Mouse (Mus musculus) neural tube, embryonic 15.5 days (tissue): ENCODE results near the gene Axin1. TPM values are rescaled to one million over a fixed set of nuclear protein-coding genes. Genes with fewer than 3 reads are reported as not detected.

Source experiments
- ATAC-seq: fragments of 200-750 bp; cut with Nextera tagmentation; 2 replicates; pipeline ENCODE4 v1.8.0; 2017; ENCODE audit warnings: mild to moderate bottlenecking, moderate TSS enrichment, moderate library complexity; ENCODE audit not compliant: low FRiP score
- H3K27ac ChIP-seq: fragments of 300-500 bp; sonication (generic); replicated peaks from 2 replicates; pipeline ENCODE4 v1.5.1; 2015; ENCODE audit warnings: mild to moderate bottlenecking, inconsistent platforms
- H3K27me3 ChIP-seq: fragments of 300-500 bp; sonication (generic); replicated peaks from 2 replicates; pipeline ENCODE4 v1.6.1; 2015; ENCODE audit warnings: inconsistent platforms
- H3K36me3 ChIP-seq: fragments of 300-500 bp; sonication (generic); 2 replicates; pipeline ENCODE4 v1.6.1; 2015; ENCODE audit warnings: inconsistent platforms
- H3K4me1 ChIP-seq: fragments of 300-500 bp; sonication (generic); 2 replicates; pipeline ENCODE4 v1.6.1; 2015; ENCODE audit warnings: inconsistent platforms
- H3K4me2 ChIP-seq: fragments of 300-500 bp; sonication (generic); 2 replicates; pipeline ENCODE4 v1.6.1; 2015; ENCODE audit warnings: inconsistent platforms, mild to moderate bottlenecking, moderate library complexity
- H3K4me3 ChIP-seq: fragments of 300-500 bp; sonication (generic); replicated peaks from 2 replicates; pipeline ENCODE4 v1.5.1; 2015; ENCODE audit warnings: mild to moderate bottlenecking, inconsistent platforms
- H3K9ac ChIP-seq: fragments of 300-500 bp; sonication (generic); replicated peaks from 2 replicates; pipeline ENCODE4 v1.6.1; 2015; ENCODE audit warnings: mild to moderate bottlenecking, inconsistent platforms
- H3K9me3 ChIP-seq: fragments of 300-500 bp; sonication (generic); replicated peaks from 2 replicates; pipeline ENCODE4 v1.6.1; 2016; ENCODE audit warnings: inconsistent platforms
- WGBS: fragments of 180-500 bp; shearing (Covaris S2); methylation state at CpG from one replicate; pipeline ENCODE4 v1.1.7; 2015; ENCODE audit warnings: mixed read lengths; 5-methylcytosine and 5-hydroxymethylcytosine counted together
- polyA plus RNA-seq: library from polyadenylated mRNA; unstranded; fragments of >200 nt; fragmentation: Nextera tagmentation; extraction: Ambion mirVana; gene quantifications from 2 replicates; pipeline ENCODE4 v1.2.1, GENCODE M21; 2015

Gene Axin1
- polyA plus RNA-seq, 1 experiment from 2014 or later: 13.1 TPM

DNA sequence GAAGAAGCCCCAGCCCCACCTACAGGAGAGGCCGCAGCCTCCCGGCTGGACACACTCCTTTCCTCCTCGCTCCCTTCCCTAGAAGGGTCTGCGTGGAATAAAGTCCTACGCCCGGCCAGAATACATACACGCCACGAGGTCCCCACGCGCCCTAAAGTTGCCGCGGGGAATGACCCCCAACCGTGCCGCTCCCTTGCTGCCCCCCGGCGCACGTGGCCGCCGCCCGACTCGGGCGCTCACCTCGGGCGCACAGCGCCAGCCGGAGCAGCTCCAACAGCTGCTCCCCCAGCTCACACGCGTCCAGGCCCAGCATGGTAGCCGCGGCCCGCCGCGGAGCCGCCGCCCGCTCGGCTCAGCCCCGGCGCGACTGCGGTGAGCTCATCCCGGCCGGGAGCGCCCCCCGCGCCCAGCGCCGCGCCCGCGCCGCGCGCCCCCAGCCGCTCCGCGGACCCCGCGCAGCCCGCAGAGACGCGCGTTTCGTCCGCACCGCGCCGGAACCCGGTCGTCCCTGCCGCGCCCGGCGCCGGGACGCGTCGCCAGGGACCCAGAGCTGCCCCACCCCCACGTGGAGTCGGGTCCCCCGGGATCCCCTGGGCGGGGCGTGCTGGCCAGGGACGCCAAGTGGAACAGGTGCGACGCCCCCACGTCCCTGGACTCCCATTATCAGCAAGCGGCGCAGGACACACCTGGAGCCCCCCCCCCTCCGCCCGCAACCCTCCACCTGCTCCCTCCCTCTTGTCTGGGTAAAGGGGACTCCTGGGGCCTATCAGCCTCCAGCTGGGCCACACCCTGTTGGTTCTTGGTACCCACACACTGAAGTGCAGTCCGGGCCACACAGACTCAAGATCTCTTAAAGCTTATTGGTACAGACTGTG lies 62.6 kb downstream of the Axin1 start:
- Histone ChIP-seq H3K4me3 (peak overlapping the region; percentile 62), H3K9ac (peak overlapping the region; percentile 79), H3K9me3 (no peaks in the 10 kb centered on the region), H3K4me2 (peak overlapping the region; percentile 96), H3K36me3 (peaks cover 20% of the 10 kb centered on the region), H3K4me1 (peaks cover 36% of the 10 kb centered on the region), H3K27me3 (peaks cover 68% of the 10 kb centered on the region), H3K27ac (peak overlapping the region; percentile 9; the same call in 1 of the 2 replicates)
- ATAC-seq: peak; percentile 77
- WGBS: under 1% methylated on average over 74 of the region's 92 CpGs

DNA sequence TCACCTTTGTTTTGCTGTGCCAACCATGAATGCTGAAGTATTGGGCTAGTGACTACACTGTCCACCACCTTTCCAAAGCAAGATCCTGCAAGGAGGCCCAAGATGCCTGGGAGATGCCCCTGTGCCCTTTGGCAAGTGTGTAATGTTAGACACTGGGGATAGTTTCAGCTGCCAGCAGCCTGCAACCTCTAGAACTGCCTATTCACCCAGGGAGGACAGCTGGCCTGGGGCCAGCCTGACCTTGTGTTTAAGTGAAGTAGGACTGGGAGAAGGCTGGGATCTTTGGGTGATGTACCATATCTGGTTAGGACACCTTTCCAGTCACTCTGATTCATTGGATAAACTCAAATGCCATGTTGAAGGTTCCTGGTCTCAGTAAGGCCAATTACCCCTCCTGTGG lies 63.5 kb downstream of the Axin1 start:
- Histone ChIP-seq H3K9me3 (no peaks in the 10 kb centered on the region), H3K9ac (no peak overlapping the region), H3K27me3 (peaks cover 68% of the 10 kb centered on the region), H3K4me3 (peak overlapping the region; percentile 62; the same call in 1 of the 2 replicates), H3K4me2 (peak overlapping the region; percentile 96), H3K4me1 (peaks cover 36% of the 10 kb centered on the region), H3K36me3 (peaks cover 10% of the 10 kb centered on the region), H3K27ac (no peak overlapping the region)
- ATAC-seq: no peak

DNA sequence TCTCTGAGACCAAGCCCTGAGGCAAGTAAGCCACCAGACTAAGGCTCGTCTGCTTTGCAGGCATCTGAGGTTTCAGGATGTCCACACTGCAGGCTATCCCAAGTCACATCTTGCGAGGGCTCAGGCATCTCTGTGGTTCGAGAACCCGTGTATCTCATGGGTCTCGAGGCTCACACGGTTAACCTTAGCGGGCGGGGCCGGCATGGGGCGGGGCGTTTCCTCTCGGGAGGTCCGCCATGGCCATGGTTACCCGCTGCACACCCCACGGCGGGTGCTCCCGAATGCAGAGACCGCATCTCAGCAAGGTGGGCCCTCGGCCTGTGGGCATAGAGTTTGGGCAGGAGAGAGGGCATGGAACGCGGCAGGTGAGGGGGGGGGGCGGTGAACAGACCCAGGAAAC lies 64.2 kb downstream of the Axin1 start, which contains the start of gene Rgs11:
TSS of gene Rgs11 (plus strand) at position 215 of the 400 bp plus-strand sequence.
- no peaks in the 10 kb centered on the region for H3K9me3 ChIP-seq
- H3K36me3 ChIP-seq: peaks cover 3% of the 10 kb centered on the region
- peaks cover 68% of the 10 kb centered on the region for H3K27me3 ChIP-seq
- H3K4me1 ChIP-seq: peaks cover 36% of the 10 kb centered on the region
- H3K9ac ChIP-seq: peak within 1 kb of the TSS; percentile 48
- ATAC-seq: no peak
- peak within 1 kb of the TSS; percentile 62 for H3K4me3 ChIP-seq
- WGBS: 1% methylated on average over 20 of the region's 22 CpGs
- H3K27ac ChIP-seq: no peak within 1 kb of the TSS
- H3K4me2 ChIP-seq: peak within 1 kb of the TSS; percentile 96

DNA sequence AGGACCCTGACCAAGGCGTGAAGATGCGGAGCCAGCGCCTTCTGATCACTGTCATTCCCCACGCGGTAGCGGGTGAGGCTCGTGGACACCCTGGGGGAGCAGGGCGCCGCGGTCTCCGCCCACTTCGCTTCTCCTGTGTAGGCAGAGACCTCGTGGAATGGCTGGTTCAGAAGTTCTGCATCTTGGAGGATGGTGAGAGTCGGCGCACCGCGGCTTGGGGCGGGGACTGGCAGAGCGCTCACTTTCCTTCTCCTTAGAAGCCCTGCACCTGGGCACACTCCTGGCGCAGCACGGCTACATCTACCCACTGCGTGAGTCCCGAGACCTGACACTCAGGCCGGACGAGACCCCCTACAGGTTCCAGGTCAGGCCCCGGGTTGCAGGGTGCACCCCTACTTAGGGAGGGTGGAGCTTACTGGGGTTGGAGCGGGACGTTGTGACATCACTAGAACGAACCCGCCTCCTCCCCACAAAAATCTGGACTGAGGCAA lies 64.9 kb downstream of the Axin1 start:
- no peaks in the 10 kb centered on the region for H3K36me3 ChIP-seq
- ATAC-seq: peak; percentile 29; the same call in 1 of the 2 replicates
- H3K4me1 ChIP-seq: peaks cover 36% of the 10 kb centered on the region
- peak overlapping the region; percentile 48 for H3K9ac ChIP-seq
- peak overlapping the region; percentile 95 for H3K4me2 ChIP-seq
- H3K27me3 ChIP-seq: peaks cover 68% of the 10 kb centered on the region
- under 1% methylated on average over 30 of the region's 30 CpGs for WGBS
- no peaks in the 10 kb centered on the region for H3K9me3 ChIP-seq
- peak overlapping the region; percentile 49 for H3K4me3 ChIP-seq
- no peak overlapping the region for H3K27ac ChIP-seq

DNA sequence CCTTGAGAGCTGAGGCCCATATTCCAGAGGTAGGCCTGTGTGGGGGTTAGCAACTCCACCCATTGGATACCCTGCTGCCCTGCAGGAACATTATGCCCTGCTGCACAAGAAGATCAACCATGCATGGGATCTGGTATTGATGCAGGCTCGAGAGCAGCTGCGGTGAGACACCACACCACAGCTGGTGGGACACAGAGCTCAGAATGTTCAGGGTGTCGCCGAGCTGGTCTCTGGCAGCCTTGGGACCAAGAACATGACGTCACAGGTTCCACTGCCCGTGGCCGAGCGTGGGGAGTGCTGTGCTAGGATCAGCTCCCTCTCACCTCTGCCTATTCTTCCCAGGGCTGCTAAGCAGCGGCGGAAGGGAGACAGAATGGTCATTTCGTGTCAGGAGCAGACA lies 66.3 kb downstream of the Axin1 start:
- peaks cover 57% of the 10 kb centered on the region for H3K27me3 ChIP-seq
- H3K4me1 ChIP-seq: peaks cover 35% of the 10 kb centered on the region
- ATAC-seq: no peak
- H3K27ac ChIP-seq: no peak overlapping the region
- no peaks in the 10 kb centered on the region for H3K36me3 ChIP-seq
- no peak overlapping the region for H3K4me2 ChIP-seq
- no peak overlapping the region for H3K4me3 ChIP-seq
- H3K9ac ChIP-seq: no peak overlapping the region
- 28% methylated on average over 11 of the region's 11 CpGs for WGBS
- no peaks in the 10 kb centered on the region for H3K9me3 ChIP-seq

DNA sequence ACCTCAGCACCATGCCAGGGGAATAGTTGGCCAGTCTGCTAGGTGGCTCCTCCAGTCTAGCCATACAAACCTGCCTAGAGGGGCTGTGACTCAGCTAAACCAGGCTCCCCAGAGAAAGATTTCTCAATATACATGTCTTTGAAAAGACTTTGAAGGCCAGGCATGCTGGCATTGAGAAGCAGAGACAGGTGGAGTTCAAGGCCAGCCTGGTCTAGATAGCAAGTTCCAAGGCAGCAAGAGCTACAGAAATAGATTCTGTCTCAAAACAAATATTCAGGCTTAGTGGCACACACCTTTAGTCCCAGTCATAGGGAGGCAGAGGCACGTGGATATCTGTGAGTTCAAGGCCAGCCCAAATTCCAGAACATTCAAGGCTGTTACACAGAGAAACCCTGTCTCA lies 67.9 kb downstream of the Axin1 start:
- Histone ChIP-seq H3K36me3 (no peaks in the 10 kb centered on the region), H3K4me1 (peaks cover 21% of the 10 kb centered on the region), H3K9ac (no peak overlapping the region), H3K4me2 (no peak overlapping the region), H3K4me3 (no peak overlapping the region), H3K9me3 (no peaks in the 10 kb centered on the region), H3K27ac (no peak overlapping the region), H3K27me3 (peaks cover 45% of the 10 kb centered on the region)
- WGBS: 64% methylated on average over 1 of the region's 1 CpGs
- ATAC-seq: no peak

DNA sequence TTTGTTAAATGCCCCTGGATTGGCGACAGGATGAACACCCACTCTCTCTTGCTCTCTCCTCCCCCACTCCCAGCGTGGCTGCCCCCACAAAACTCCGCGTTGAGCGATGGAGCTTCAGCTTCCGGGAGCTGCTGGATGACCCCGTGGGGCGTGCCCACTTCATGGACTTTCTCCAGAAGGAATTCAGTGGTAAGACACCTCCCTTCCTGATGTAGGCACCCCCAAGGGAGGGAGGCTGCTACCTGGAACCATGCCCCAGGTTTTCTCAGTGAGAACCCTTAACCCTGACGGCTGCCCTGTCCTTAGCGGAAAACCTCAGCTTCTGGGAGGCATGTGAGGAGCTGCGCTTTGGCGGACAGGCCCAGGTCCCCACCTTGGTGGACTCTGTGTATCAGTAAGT lies 69.2 kb downstream of the Axin1 start, which contains the start of gene Arhgdig:
TSS of gene Arhgdig (minus strand) at position 101 of the 400 bp plus-strand sequence.
- WGBS: 91% methylated on average over 12 of the region's 12 CpGs
- no peak within 1 kb of the TSS for H3K4me3 ChIP-seq
- H3K9ac ChIP-seq: no peak within 1 kb of the TSS
- ATAC-seq: no peak
- H3K4me1 ChIP-seq: peaks cover 12% of the 10 kb centered on the region
- H3K36me3 ChIP-seq: peaks cover 4% of the 10 kb centered on the region; the same call in 1 of the 2 replicates
- no peaks in the 10 kb centered on the region for H3K9me3 ChIP-seq
- H3K27me3 ChIP-seq: peaks cover 32% of the 10 kb centered on the region
- no peak within 1 kb of the TSS for H3K27ac ChIP-seq
- no peak within 1 kb of the TSS for H3K4me2 ChIP-seq

DNA sequence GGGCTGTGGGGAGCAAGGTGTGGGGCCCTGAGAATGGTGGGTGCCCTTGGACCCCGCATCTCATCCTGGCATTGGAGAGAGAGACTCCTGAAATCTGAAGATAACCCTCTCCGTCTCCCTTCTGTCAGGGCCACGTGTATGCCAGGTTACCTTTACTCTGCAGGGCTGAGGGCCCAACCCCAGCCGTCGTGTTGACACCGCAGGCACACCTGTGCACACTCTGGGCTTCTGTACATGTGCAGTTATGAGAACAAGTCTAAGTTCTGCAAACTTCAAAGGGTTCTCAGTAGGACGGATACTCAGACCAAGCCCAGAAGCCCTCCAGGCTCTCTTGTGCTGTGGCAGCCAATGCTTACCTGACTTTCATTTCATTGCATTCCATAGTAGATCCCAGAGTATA lies 73.8 kb downstream of the Axin1 start:
- Histone ChIP-seq H3K4me3 (no peak overlapping the region), H3K36me3 (peaks cover 40% of the 10 kb centered on the region), H3K27me3 (no peaks in the 10 kb centered on the region; the same call in 1 of the 2 replicates), H3K9me3 (no peaks in the 10 kb centered on the region), H3K27ac (no peak overlapping the region), H3K9ac (no peak overlapping the region), H3K4me1 (no peaks in the 10 kb centered on the region), H3K4me2 (no peak overlapping the region)
- no peak for ATAC-seq
- WGBS: 96% methylated on average over 7 of the region's 7 CpGs

DNA sequence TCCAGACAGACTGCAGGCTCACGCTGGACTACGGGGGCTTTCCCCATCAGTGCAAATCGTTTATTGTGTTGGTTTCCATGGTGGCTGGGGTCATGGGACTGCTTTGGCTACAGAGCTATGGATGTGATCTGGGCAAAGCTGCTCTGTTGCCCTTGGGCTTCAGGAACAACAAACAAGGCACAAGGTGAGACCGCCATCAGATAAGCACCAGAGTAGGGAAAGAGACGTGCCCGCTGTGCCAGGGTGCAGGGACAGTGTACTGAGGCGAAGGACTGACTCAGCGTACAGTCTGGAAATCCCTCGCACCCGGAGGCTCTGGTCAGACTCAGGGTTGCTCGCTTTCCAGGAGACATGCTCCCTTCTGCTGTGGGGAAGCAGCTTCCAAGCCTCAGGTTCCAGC lies 74.2 kb downstream of the Axin1 start:
- Histone ChIP-seq H3K27ac (no peak overlapping the region), H3K27me3 (no peaks in the 10 kb centered on the region), H3K4me3 (no peak overlapping the region), H3K9me3 (no peaks in the 10 kb centered on the region), H3K4me1 (no peaks in the 10 kb centered on the region), H3K9ac (no peak overlapping the region), H3K4me2 (no peak overlapping the region), H3K36me3 (peaks cover 44% of the 10 kb centered on the region)
- no peak for ATAC-seq
- WGBS: 90% methylated on average over 11 of the region's 11 CpGs

DNA sequence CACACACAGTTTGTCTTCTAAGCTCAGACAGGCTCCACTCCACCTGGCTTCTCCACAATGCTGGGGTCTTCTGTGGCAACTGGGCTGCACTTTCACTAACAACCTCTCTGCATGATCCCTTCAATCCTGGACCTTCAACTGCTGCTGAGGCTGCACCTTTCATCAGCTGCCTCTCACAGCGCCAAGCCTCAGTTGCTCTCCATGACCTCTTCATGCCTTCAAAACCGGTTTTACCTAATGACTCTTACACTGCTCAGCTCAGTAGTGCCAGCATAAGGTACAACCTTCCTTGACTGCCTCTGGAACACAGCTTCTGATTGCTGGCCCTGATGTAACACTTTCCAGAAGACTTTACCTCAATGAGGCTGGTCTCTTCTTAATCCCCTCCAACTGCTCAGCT lies 83.0 kb downstream of the Axin1 start:
- Histone ChIP-seq H3K9ac (no peak overlapping the region), H3K4me1 (no peaks in the 10 kb centered on the region), H3K9me3 (no peaks in the 10 kb centered on the region), H3K36me3 (peaks cover 34% of the 10 kb centered on the region), H3K4me2 (no peak overlapping the region), H3K27me3 (no peaks in the 10 kb centered on the region), H3K4me3 (no peak overlapping the region), H3K27ac (no peak overlapping the region)
- 88% methylated on average over 2 of the region's 2 CpGs for WGBS
- no peak for ATAC-seq

DNA sequence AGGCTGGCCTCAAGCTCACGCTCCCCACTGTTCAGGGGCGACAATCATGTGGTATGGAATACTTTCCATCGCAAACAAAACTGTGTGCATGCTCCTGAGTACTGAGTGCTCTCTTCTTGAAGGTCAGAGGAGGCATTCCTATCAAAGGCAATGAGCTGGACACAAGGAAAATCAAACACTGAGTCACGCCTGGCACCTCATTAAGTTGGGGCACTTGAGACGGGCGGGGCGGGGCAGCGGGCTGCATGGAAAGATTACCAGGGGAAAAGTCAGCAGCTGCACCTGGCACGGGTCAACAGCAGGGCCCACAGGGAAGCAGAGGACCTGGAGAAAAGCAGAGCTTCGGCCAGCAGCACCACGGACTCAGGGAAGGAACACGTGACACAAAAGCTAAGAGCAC lies 86.7 kb downstream of the Axin1 start:
- H3K9me3 ChIP-seq: no peaks in the 10 kb centered on the region
- no peak overlapping the region for H3K4me2 ChIP-seq
- no peaks in the 10 kb centered on the region for H3K27me3 ChIP-seq
- no peak overlapping the region for H3K4me3 ChIP-seq
- H3K27ac ChIP-seq: no peak overlapping the region
- no peak overlapping the region for H3K9ac ChIP-seq
- WGBS: 83% methylated on average over 12 of the region's 12 CpGs
- no peak for ATAC-seq
- H3K4me1 ChIP-seq: no peaks in the 10 kb centered on the region
- H3K36me3 ChIP-seq: peaks cover 7% of the 10 kb centered on the region; the same call in 1 of the 2 replicates

DNA sequence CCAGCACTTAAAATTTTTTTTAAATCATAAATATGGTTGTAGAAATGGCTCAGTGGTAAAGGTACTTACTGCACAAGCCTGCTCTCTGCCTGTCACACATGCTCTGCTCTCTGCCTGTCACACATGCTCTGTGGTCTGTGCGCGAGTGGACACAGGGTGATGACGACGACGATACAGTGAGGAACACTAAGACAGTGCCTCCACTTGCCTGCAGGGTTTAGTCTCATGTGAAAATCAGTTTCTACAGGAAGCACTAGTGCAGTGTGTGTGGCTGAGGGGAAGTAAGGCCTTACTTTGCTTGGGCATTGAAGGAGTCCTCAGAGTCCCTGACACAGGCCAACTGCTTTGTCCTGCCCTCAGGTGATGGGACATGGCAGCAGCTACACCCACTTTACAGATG lies 91.3 kb downstream of the Axin1 start:
- no peaks in the 10 kb centered on the region for H3K27me3 ChIP-seq
- H3K4me1 ChIP-seq: no peaks in the 10 kb centered on the region
- H3K36me3 ChIP-seq: no peaks in the 10 kb centered on the region
- 93% methylated on average over 5 of the region's 5 CpGs for WGBS
- H3K4me2 ChIP-seq: no peak overlapping the region
- no peaks in the 10 kb centered on the region for H3K9me3 ChIP-seq
- no peak overlapping the region for H3K9ac ChIP-seq
- no peak overlapping the region for H3K27ac ChIP-seq
- no peak for ATAC-seq
- no peak overlapping the region for H3K4me3 ChIP-seq
